Mouse (Mus musculus) spleen, adult 2 months (tissue): ENCODE data around the gene Chka.

ENCODE experiments used
- CTCF ChIP-seq: fragments of 200-500 bp; IDR thresholded peaks from 2 replicates; pipeline ENCODE4 v1.5.1; 2011; ENCODE audit warnings: mild to moderate bottlenecking, inconsistent platforms; ENCODE audit not compliant: insufficient read depth, insufficient read length, insufficient replicate concordance; ENCODE audit errors: extremely low read depth
- POLR2A ChIP-seq: fragments of 200-500 bp; IDR thresholded peaks from 2 replicates; pipeline ENCODE4 v1.6.1; 2011; ENCODE audit warnings: low read depth, low read length, inconsistent platforms

- no peak for TF ChIP-seq POLR2A
- no peak for TF ChIP-seq CTCF
These were observed 557 bp downstream of the Chka start for GRCm38 (mm10) chr19:3851979-3852681.
